Mouse (Mus musculus): ENCODE data around the gene Eif2b2.

GRCm38 (mm10) chr12:85266248-85266647 lies 47.0 kb downstream of the Eif2b2 start:
- TF ChIP-seq GATA1 (IDR thresholded peaks at IDR 0.05; ENCODE audit: borderline replicate concordance, low read length): no peak
- no peak for TF ChIP-seq FLI1 (IDR thresholded peaks at IDR 0.05; ENCODE audit: low read length)

Measured in megakaryocyte, embryonic 14.5 days (primary cell).